ENCODE assay signal across 9 mouse cellular contexts in genomic region chr2:18053951-18054530, GRCm38 (mm10). TPM values are rescaled to one million over a fixed set of nuclear protein-coding genes. Genes with fewer than 3 reads are reported as not detected.
A peak's percentile ranks its signal among the peaks of the same experiment; 100 is the strongest.
DNase-seq lines count a peak whose midpoint lies in the region; ATAC-seq and TF ChIP-seq lines count a peak whose summit lies in the region.
"Had no signal": no experiment of that assay in that cellular context is flagged by ENCODE, and none has a peak within 500 bp of the region (broad histone marks: within the 10 kb centered on the region; RNA-seq: fewer than 3 reads in every experiment).

No protein-coding gene starts in this region.

- peak overlapping the region; percentile 98 for H3K4me2 ChIP-seq in forebrain, embryonic 14.5 days (ENCODE audit: low read length)
- no peak overlapping the region for H3K4me2 ChIP-seq in lung, postnatal 0 days (replicated peaks; ENCODE audit: low read depth, low read length)

- no peaks in the 10 kb centered on the region for H3K27me3 ChIP-seq in forebrain, embryonic 14.5 days (replicated peaks; ENCODE audit: control insufficient read depth, insufficient read depth, low read length)
- H3K27me3 ChIP-seq in hindbrain, embryonic 10.5 days (ENCODE audit: insufficient read depth, poor library complexity, severe bottlenecking): no peaks in the 10 kb centered on the region
- H3K27me3 ChIP-seq in lung, postnatal 0 days (replicated peaks; ENCODE audit: insufficient read depth, low read length): no peaks in the 10 kb centered on the region

- peak overlapping the region; percentile 61 for H3K27ac ChIP-seq in forebrain, embryonic 14.5 days (ENCODE audit: low read depth, low read length)
- peak overlapping the region; percentile 100 for H3K27ac ChIP-seq in hindbrain, embryonic 10.5 days
- H3K27ac ChIP-seq in lung, postnatal 0 days (ENCODE audit: low read length): 0 out of 2 replicates have a peak overlapping the region, but pooled peaks have one; percentile 97

- H3K9me3 ChIP-seq in forebrain, embryonic 14.5 days (replicated peaks; ENCODE audit: control insufficient read depth, low read length): no peaks in the 10 kb centered on the region
- H3K9me3 ChIP-seq in hindbrain, embryonic 10.5 days: no peaks in the 10 kb centered on the region
- no peaks in the 10 kb centered on the region for H3K9me3 ChIP-seq in lung, postnatal 0 days (ENCODE audit: low read length)

- peaks cover 29% of the 10 kb centered on the region for H3K4me1 ChIP-seq in forebrain, embryonic 14.5 days (ENCODE audit: control insufficient read depth, insufficient read depth, low read length)
- H3K4me1 ChIP-seq in hindbrain, embryonic 10.5 days (replicated peaks): peaks cover 61% of the 10 kb centered on the region
- H3K4me1 ChIP-seq in lung, postnatal 0 days (ENCODE audit: insufficient read depth, low read depth, low read length): peaks cover 18% of the 10 kb centered on the region

- 5% methylated on average over 2 of the region's 2 CpGs for WGBS in forebrain, embryonic 14.5 days
- 8% methylated on average over 2 of the region's 2 CpGs for WGBS in hindbrain, embryonic 10.5 days
- 26% methylated on average over 2 of the region's 2 CpGs for WGBS in lung, postnatal 0 days

- H3K36me3 ChIP-seq in forebrain, embryonic 14.5 days (ENCODE audit: control insufficient read depth, insufficient read depth, low read length): no peaks in the 10 kb centered on the region
- H3K36me3 ChIP-seq in hindbrain, embryonic 10.5 days: no peaks in the 10 kb centered on the region
- H3K36me3 ChIP-seq in lung, postnatal 0 days (ENCODE audit: insufficient read depth, low read length): no peaks in the 10 kb centered on the region

- peak; percentile 28 for DNase-seq in urinary bladder, postnatal 25 days (ENCODE audit: low spot score)
- DNase-seq in urinary bladder, postnatal 10 days (ENCODE audit: low spot score): no peak
- peak; percentile 90 for DNase-seq in forebrain, embryonic 14.5 days (ENCODE audit: low spot score)
- no peak for DNase-seq in hindbrain, embryonic 10.5 days (ENCODE audit: low spot score)
- DNase-seq in lung, postnatal 0 days (ENCODE audit: low spot score): peak; percentile 84
- DNase-seq in layer of hippocampus, adult 9-11 months: no peak

- 0 out of 2 replicates have a peak overlapping the region, but pooled peaks have one; percentile 1 for H3K4me3 ChIP-seq in forebrain, embryonic 14.5 days (ENCODE audit: low read depth, low read length)
- H3K4me3 ChIP-seq in hindbrain, embryonic 10.5 days: peak overlapping the region; percentile 99
- H3K4me3 ChIP-seq in lung, postnatal 0 days (ENCODE audit: low read depth, low read length): no peak overlapping the region

- peak overlapping the region; percentile 40; the same call in 1 of the 2 replicates for H3K9ac ChIP-seq in forebrain, embryonic 14.5 days (ENCODE audit: low read length)
- H3K9ac ChIP-seq in lung, postnatal 0 days (replicated peaks; ENCODE audit: low read depth): no peak overlapping the region

- TF ChIP-seq EP300 in lung, postnatal 0 days (IDR thresholded peaks at IDR 0.05): no peak

- no peak for TF ChIP-seq CTCF in lung, postnatal 0 days (IDR thresholded peaks at IDR 0.05)

- no peak for ATAC-seq in forebrain, embryonic 14.5 days
- ATAC-seq in lung, postnatal 0 days: no peak
- ATAC-seq in monocyte, adult 5-6 weeks (replicated peaks; ENCODE audit: insufficient number of reproducible peaks, low FRiP score, low TSS enrichment, poor library complexity, severe bottlenecking): no peak

RNA-seq across cellular contexts. Expression of gene Mllt10, which starts 1.0 kb away (rescaled TPM):
- polyA plus RNA-seq in forebrain, embryonic 14.5 days (2014; fragmentation: Nextera tagmentation; extraction: Ambion mirVana): 38.7 and 43.5 TPM in 2 replicates
- 65.0 and 66.0 TPM in 2 replicates for polyA plus RNA-seq in hindbrain, embryonic 10.5 days (2016; fragmentation: Nextera tagmentation; extraction: Ambion mirVana)
- polyA plus RNA-seq in lung, postnatal 0 days (2015; fragmentation: Nextera tagmentation; extraction: Ambion mirVana): 35.1 and 38.9 TPM in 2 replicates
- total RNA-seq in monocyte, adult 5-6 weeks (2017): 36.1 to 69.5 TPM (median 67.5 TPM) in 3 replicates

RNA-seq across cellular contexts. Expression of gene Skida1, which starts 5.2 kb away (rescaled TPM):
- polyA plus RNA-seq in forebrain, embryonic 14.5 days (2014; fragmentation: Nextera tagmentation; extraction: Ambion mirVana): 10.8 and 13.2 TPM in 2 replicates
- 19.3 and 21.9 TPM in 2 replicates for polyA plus RNA-seq in hindbrain, embryonic 10.5 days (2016; fragmentation: Nextera tagmentation; extraction: Ambion mirVana)
- 2.5 and 3.0 TPM in 2 replicates for polyA plus RNA-seq in lung, postnatal 0 days (2015; fragmentation: Nextera tagmentation; extraction: Ambion mirVana)
- total RNA-seq in monocyte, adult 5-6 weeks (2017): 0.19 to 0.43 TPM in 2 of 3 replicates, not detected in the other

RNA-seq across cellular contexts. Expression of gene A930004D18Rik, which starts 16.5 kb away (rescaled TPM):
- 9.9 and 11.7 TPM in 2 replicates for polyA plus RNA-seq in forebrain, embryonic 14.5 days (2014; fragmentation: Nextera tagmentation; extraction: Ambion mirVana)
- 17.5 and 22.5 TPM in 2 replicates for polyA plus RNA-seq in hindbrain, embryonic 10.5 days (2016; fragmentation: Nextera tagmentation; extraction: Ambion mirVana)
- polyA plus RNA-seq in lung, postnatal 0 days (2015; fragmentation: Nextera tagmentation; extraction: Ambion mirVana): 11.0 and 11.3 TPM in 2 replicates
- total RNA-seq in monocyte, adult 5-6 weeks (2017): 0.21 to 0.87 TPM (median 0.29 TPM) in 3 replicates

RNA-seq across cellular contexts. Expression of gene H2al2a, which starts 57.3 kb away (rescaled TPM):
- polyA plus RNA-seq in forebrain, embryonic 14.5 days (2014; fragmentation: Nextera tagmentation; extraction: Ambion mirVana): not detected in 2 replicates
- polyA plus RNA-seq in hindbrain, embryonic 10.5 days (2016; fragmentation: Nextera tagmentation; extraction: Ambion mirVana): not detected in 2 replicates
- polyA plus RNA-seq in lung, postnatal 0 days (2015; fragmentation: Nextera tagmentation; extraction: Ambion mirVana): not detected in 2 replicates
- total RNA-seq in monocyte, adult 5-6 weeks (2017): 0.95 TPM in 1 of 3 replicates, not detected in the others
- total RNA-seq: layer of hippocampus, adult 8-10 months had no signal
- polyA plus RNA-seq: spleen, adult 2 months had no signal

Comparison
In these comparisons a context has a peak if more than half of its experiments do, and no peak if none do; other contexts are left out.
1. DNase-seq: peak in urinary bladder, postnatal 25 days (single experiment), forebrain, embryonic 14.5 days (single experiment) and lung, postnatal 0 days (single experiment); none in urinary bladder, postnatal 10 days (single experiment), hindbrain, embryonic 10.5 days (single experiment) and layer of hippocampus, adult 9-11 months (single experiment).
2. Peak in every context shown above with its lines, with median percentiles within 50 percentile points of each other: H3K27ac ChIP-seq.